Mouse (Mus musculus): ENCODE measurements around the gene Spink4.

DNA sequence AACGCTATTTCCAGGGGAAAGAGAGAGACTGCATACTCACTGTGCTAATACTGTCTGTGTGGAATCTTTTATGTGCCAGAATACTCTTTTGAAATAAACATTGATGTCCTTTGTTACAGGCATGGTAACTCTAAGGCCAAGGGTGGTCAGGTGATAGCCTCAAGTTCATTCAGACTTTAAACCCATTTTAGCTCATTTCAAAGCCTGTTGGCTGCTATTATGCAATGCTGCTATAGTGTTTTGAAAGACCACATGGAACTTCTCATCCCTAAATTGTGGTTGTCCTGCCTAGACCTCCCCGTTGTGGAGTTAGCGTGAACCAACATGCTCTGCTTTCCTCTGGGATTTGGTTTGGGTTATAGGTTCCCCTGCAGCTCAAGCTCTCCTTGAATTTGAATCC, 55.8 kb downstream of the Spink4 start:
- no peak for TF ChIP-seq CTCF (IDR thresholded peaks at IDR 0.05; ENCODE audit: low read depth)
- no peak for TF ChIP-seq EP300 (IDR thresholded peaks at IDR 0.05; ENCODE audit: low read depth)
